Mouse (Mus musculus): ENCODE data around the gene Slc25a16. TPM values are rescaled to one million over a fixed set of nuclear protein-coding genes. Genes with fewer than 3 reads are reported as not detected.

Slc25a16 gene
- polyA plus RNA-seq, 1 experiment from 2014 or later, result 17.5 TPM

DNA sequence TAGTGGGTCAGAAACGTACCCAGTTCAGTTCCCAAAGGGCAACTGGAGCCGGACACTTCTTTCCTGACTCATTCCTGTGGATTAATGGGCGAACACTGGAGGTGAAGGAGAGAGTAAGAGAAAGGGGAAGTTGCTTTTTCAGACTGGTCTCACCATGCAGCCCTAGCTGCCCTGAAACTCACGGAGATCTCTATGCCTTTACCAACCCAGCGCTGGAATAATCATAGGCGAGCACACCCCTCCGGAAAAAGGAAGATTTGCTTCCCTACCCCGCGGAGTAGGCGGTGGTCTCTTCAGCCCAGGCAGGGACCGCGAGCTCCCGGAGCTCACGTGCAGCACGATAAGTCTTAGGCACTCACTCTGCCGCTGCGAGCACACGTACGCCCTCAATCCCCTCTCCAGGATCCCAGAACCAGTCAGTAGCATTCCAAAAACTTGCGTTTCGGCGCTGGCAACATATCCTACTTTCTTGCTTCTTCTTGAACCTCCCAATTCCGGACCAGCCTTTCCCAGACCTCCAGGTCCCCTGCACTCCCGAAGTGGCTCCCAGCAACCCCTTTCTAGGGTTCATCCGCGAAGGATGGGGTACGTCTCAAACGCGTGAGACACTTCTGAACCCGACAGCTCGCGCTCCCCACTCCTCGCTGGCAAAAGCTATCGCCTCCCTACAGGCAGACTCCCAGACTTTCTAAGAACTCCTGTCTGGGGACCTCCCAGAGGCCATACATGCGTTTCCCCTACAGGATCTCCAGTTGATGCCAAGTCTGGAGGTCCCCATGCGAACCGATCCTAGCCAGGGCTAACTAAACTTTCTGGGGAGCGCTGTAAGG lies 34.2 kb upstream of the Slc25a16 start:
- Histone ChIP-seq H3K4me1 (ENCODE audit: control insufficient read depth, insufficient read depth, low read length) (0 out of 2 replicates have a peak, but pooled peaks cover 4% of the 10 kb centered on the region), H3K27ac (ENCODE audit: low read length) (no peak overlapping the region; the same call in 1 of the 2 replicates), H3K36me3 (ENCODE audit: control insufficient read depth, insufficient read depth, low read length) (no peaks in the 10 kb centered on the region), H3K4me2 (replicated peaks; ENCODE audit: low read depth, low read length) (peak overlapping the region; percentile 81), H3K9ac (replicated peaks; ENCODE audit: low read depth, low read length) (peak overlapping the region; percentile 60), H3K27me3 (ENCODE audit: control insufficient read depth, insufficient read depth, low read length) (no peaks in the 10 kb centered on the region), H3K4me3 (ENCODE audit: low read depth, low read length) (peak overlapping the region; percentile 75), H3K9me3 (ENCODE audit: control insufficient read depth, low read depth, low read length) (no peaks in the 10 kb centered on the region)
- WGBS, result 0% methylated on average over 38 of the region's 38 CpGs
- peak; percentile 31; the same call in 1 of the 2 replicates for ATAC-seq (ENCODE audit: insufficient number of reproducible peaks, insufficient read depth, low FRiP score, low read depth)

DNA sequence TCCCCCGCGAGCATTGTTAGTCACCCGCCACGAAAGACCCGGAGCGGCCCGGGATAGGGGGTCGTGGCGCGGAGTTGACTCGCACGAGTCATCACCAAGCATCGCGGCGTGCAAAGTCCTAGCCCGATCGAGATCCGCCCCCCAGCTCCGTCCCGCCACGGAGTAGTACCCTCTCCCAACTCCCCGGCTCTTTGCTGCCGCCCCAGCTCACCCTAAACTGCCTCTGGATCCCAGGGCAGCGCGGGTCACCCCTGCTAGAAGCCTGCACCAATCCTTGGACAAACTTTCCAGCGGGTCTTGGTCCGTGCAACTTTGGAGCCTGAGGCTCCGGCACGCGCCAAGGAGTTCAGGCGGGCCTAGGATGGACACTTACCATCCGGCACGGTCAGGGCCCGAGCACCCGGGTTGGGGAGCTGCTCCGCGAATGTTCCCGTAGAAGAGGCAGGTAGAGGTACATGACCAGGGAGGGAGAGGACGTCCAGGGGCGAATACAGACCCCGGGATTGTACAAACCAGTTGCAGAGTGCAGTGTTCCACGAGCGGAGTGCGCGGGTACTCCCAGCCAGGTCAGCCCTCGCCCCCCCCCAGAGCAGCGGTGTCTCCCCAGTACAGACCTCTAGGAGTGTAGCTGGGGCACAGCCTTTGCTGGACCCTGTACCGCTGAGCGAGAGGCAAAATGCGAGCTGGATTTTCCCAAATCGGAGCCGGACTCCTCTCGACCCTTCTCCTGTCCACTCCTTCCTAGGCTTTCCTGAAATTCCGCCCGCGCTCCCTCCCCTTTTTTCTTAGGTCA lies 33.4 kb upstream of the Slc25a16 start:
- WGBS, result under 1% methylated on average over 56 of the region's 56 CpGs
- Histone ChIP-seq H3K4me1 (ENCODE audit: control insufficient read depth, insufficient read depth, low read length) (0 out of 2 replicates have a peak, but pooled peaks cover 4% of the 10 kb centered on the region), H3K9ac (replicated peaks; ENCODE audit: low read depth, low read length) (peak overlapping the region; percentile 60), H3K9me3 (ENCODE audit: control insufficient read depth, low read depth, low read length) (no peaks in the 10 kb centered on the region), H3K36me3 (ENCODE audit: control insufficient read depth, insufficient read depth, low read length) (no peaks in the 10 kb centered on the region), H3K4me2 (replicated peaks; ENCODE audit: low read depth, low read length) (peak overlapping the region; percentile 81), H3K27ac (ENCODE audit: low read length) (peak overlapping the region; percentile 48; the same call in 1 of the 2 replicates), H3K27me3 (ENCODE audit: control insufficient read depth, insufficient read depth, low read length) (no peaks in the 10 kb centered on the region), H3K4me3 (ENCODE audit: low read depth, low read length) (peak overlapping the region; percentile 75)
- ATAC-seq (ENCODE audit: insufficient number of reproducible peaks, insufficient read depth, low FRiP score, low read depth), result peak; percentile 83

DNA sequence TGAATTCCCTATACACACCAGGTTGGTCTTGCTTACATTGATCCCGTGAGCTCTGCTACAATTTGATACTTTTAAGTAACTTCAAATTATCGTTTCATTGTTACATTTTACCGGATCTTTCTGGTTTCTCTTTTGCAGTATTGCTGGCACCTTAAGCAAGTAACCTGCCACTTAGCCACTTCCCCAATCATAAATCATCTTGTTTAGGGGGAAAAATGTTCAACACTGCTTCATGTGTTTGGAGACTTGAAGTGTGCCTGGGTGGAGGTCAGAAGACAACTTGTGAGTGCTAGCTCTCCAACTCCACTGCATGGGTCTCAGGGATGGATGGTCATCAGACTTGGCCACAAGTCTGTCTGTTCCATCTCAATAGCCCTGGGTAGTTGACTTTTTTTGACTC lies 29.4 kb upstream of the Slc25a16 start:
- Histone ChIP-seq H3K9ac (replicated peaks; ENCODE audit: low read depth, low read length) (no peak overlapping the region), H3K4me2 (replicated peaks; ENCODE audit: low read depth, low read length) (no peak overlapping the region), H3K36me3 (ENCODE audit: control insufficient read depth, insufficient read depth, low read length) (no peaks in the 10 kb centered on the region), H3K4me3 (ENCODE audit: low read depth, low read length) (no peak overlapping the region), H3K4me1 (ENCODE audit: control insufficient read depth, insufficient read depth, low read length) (no peaks in the 10 kb centered on the region), H3K27me3 (ENCODE audit: control insufficient read depth, insufficient read depth, low read length) (no peaks in the 10 kb centered on the region), H3K9me3 (ENCODE audit: control insufficient read depth, low read depth, low read length) (no peaks in the 10 kb centered on the region), H3K27ac (ENCODE audit: low read length) (no peak overlapping the region)
- 69% methylated on average over 3 of the region's 3 CpGs for WGBS
- ATAC-seq (ENCODE audit: insufficient number of reproducible peaks, insufficient read depth, low FRiP score, low read depth), result no peak

- H3K27ac ChIP-seq (ENCODE audit: low read length), result no peak overlapping the region
- no peak overlapping the region for H3K4me2 ChIP-seq (replicated peaks; ENCODE audit: low read depth, low read length)
- ATAC-seq (ENCODE audit: insufficient number of reproducible peaks, insufficient read depth, low FRiP score, low read depth), result no peak
- no peaks in the 10 kb centered on the region for H3K9me3 ChIP-seq (ENCODE audit: control insufficient read depth, low read depth, low read length)
- no peak overlapping the region for H3K9ac ChIP-seq (replicated peaks; ENCODE audit: low read depth, low read length)
- no peak overlapping the region for H3K4me3 ChIP-seq (ENCODE audit: low read depth, low read length)
- 16% methylated on average over 4 of the region's 4 CpGs for WGBS
- no peaks in the 10 kb centered on the region for H3K36me3 ChIP-seq (ENCODE audit: control insufficient read depth, insufficient read depth, low read length)
- no peaks in the 10 kb centered on the region for H3K4me1 ChIP-seq (ENCODE audit: control insufficient read depth, insufficient read depth, low read length)
- H3K27me3 ChIP-seq (ENCODE audit: control insufficient read depth, insufficient read depth, low read length), result no peaks in the 10 kb centered on the region
Observed at GRCm38 (mm10) chr10:62892549-62893232, 27.7 kb upstream of the Slc25a16 start.

- H3K27ac ChIP-seq (ENCODE audit: low read length), result no peak overlapping the region
- WGBS, result 61% methylated on average over 6 of the region's 6 CpGs
- H3K9ac ChIP-seq (replicated peaks; ENCODE audit: low read depth, low read length), result no peak overlapping the region
- H3K36me3 ChIP-seq (ENCODE audit: control insufficient read depth, insufficient read depth, low read length), result no peaks in the 10 kb centered on the region
- H3K4me1 ChIP-seq (ENCODE audit: control insufficient read depth, insufficient read depth, low read length), result no peaks in the 10 kb centered on the region
- no peak overlapping the region for H3K4me2 ChIP-seq (replicated peaks; ENCODE audit: low read depth, low read length)
- no peak overlapping the region for H3K4me3 ChIP-seq (ENCODE audit: low read depth, low read length)
- no peaks in the 10 kb centered on the region for H3K9me3 ChIP-seq (ENCODE audit: control insufficient read depth, low read depth, low read length)
- no peaks in the 10 kb centered on the region for H3K27me3 ChIP-seq (ENCODE audit: control insufficient read depth, insufficient read depth, low read length)
- no peak for ATAC-seq (ENCODE audit: insufficient number of reproducible peaks, insufficient read depth, low FRiP score, low read depth)
Observed at GRCm38 (mm10) chr10:62893356-62893884, 27.0 kb upstream of the Slc25a16 start.

DNA sequence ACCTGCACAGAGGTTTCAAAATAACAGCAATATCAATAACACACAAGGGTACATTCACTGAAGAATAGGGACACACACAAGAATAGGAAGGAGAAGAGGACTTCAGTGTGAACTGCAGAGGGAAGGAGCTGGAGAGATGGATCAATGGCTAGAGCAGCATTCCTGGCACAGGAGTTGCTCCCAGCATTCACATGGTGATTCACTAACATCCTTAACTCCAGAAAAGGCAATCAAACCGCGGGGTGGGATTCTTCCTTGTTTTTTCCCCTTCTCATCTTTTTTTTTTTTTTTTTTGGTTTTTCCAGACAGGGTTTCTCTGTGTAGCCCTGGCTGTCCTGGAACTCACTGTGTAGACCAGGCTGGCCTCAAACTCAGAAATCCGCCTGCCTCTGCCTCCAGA lies 26.0 kb upstream of the Slc25a16 start:
- Histone ChIP-seq H3K9ac (replicated peaks; ENCODE audit: low read depth, low read length) (no peak overlapping the region), H3K9me3 (ENCODE audit: control insufficient read depth, low read depth, low read length) (no peaks in the 10 kb centered on the region), H3K4me2 (replicated peaks; ENCODE audit: low read depth, low read length) (no peak overlapping the region), H3K4me3 (ENCODE audit: low read depth, low read length) (no peak overlapping the region), H3K27ac (ENCODE audit: low read length) (no peak overlapping the region), H3K4me1 (ENCODE audit: control insufficient read depth, insufficient read depth, low read length) (no peaks in the 10 kb centered on the region), H3K36me3 (ENCODE audit: control insufficient read depth, insufficient read depth, low read length) (no peaks in the 10 kb centered on the region), H3K27me3 (ENCODE audit: control insufficient read depth, insufficient read depth, low read length) (no peaks in the 10 kb centered on the region)
- WGBS, result 80% methylated on average over 3 of the region's 3 CpGs
- no peak for ATAC-seq (ENCODE audit: insufficient number of reproducible peaks, insufficient read depth, low FRiP score, low read depth)

GRCm38 (mm10) chr10:62895386-62895785 lies 25.0 kb upstream of the Slc25a16 start:
- no peaks in the 10 kb centered on the region for H3K9me3 ChIP-seq (ENCODE audit: control insufficient read depth, low read depth, low read length)
- no peaks in the 10 kb centered on the region for H3K27me3 ChIP-seq (ENCODE audit: control insufficient read depth, insufficient read depth, low read length)
- H3K4me1 ChIP-seq (ENCODE audit: control insufficient read depth, insufficient read depth, low read length), result no peaks in the 10 kb centered on the region
- no peak overlapping the region for H3K4me3 ChIP-seq (ENCODE audit: low read depth, low read length)
- ATAC-seq (ENCODE audit: insufficient number of reproducible peaks, insufficient read depth, low FRiP score, low read depth), result no peak
- H3K36me3 ChIP-seq (ENCODE audit: control insufficient read depth, insufficient read depth, low read length), result no peaks in the 10 kb centered on the region
- H3K9ac ChIP-seq (replicated peaks; ENCODE audit: low read depth, low read length), result no peak overlapping the region
- H3K27ac ChIP-seq (ENCODE audit: low read length), result no peak overlapping the region
- no peak overlapping the region for H3K4me2 ChIP-seq (replicated peaks; ENCODE audit: low read depth, low read length)
- 79% methylated on average over 6 of the region's 6 CpGs for WGBS

DNA sequence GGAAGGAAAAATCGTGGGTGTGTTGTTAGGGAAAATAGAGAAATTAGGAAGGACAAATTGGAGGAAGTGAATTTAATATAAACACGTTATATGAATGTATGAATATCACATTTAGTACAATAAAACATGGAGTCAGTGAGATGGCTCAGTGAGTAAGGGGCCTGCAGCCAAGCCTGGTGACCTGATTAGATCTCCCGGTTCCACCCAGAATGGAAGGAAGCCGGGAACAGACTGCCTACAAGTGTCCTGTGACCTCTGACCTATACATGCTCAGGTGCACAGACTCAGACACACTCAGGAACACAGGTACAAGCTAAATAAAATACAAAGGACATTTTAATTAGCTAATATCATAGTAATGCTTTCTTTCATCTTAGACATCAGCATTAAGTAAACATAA lies 24.4 kb upstream of the Slc25a16 start:
- H3K27ac ChIP-seq (ENCODE audit: low read length), result no peak overlapping the region
- H3K4me3 ChIP-seq (ENCODE audit: low read depth, low read length), result no peak overlapping the region
- no peaks in the 10 kb centered on the region for H3K4me1 ChIP-seq (ENCODE audit: control insufficient read depth, insufficient read depth, low read length)
- 68% methylated on average over 4 of the region's 4 CpGs for WGBS
- no peaks in the 10 kb centered on the region for H3K27me3 ChIP-seq (ENCODE audit: control insufficient read depth, insufficient read depth, low read length)
- no peaks in the 10 kb centered on the region for H3K36me3 ChIP-seq (ENCODE audit: control insufficient read depth, insufficient read depth, low read length)
- ATAC-seq (ENCODE audit: insufficient number of reproducible peaks, insufficient read depth, low FRiP score, low read depth), result no peak
- H3K9me3 ChIP-seq (ENCODE audit: control insufficient read depth, low read depth, low read length), result no peaks in the 10 kb centered on the region
- H3K9ac ChIP-seq (replicated peaks; ENCODE audit: low read depth, low read length), result no peak overlapping the region
- H3K4me2 ChIP-seq (replicated peaks; ENCODE audit: low read depth, low read length), result no peak overlapping the region
